In genomic region chr17:46555673-46556583, GRCm38 (mm10) we compare ENCODE assay signal across 7 mouse cellular contexts. TPM values are rescaled to one million over a fixed set of nuclear protein-coding genes. Genes with fewer than 3 reads are reported as not detected.
DNase-seq lines count a peak whose midpoint lies in the region; ATAC-seq lines count a peak whose summit lies in the region.

TSS of gene Srf (minus strand) at chr17:46556175.

- H3K4me2 ChIP-seq in embryonic facial prominence, embryonic 11.5 days (ENCODE audit: low read depth, low read length), result peak within 1 kb of the TSS; percentile 87
- peak within 1 kb of the TSS; percentile 94 for H3K4me2 ChIP-seq in midbrain, embryonic 13.5 days (replicated peaks)

- H3K27ac ChIP-seq in embryonic facial prominence, embryonic 11.5 days (replicated peaks; ENCODE audit: low read depth, low read length), result peak within 1 kb of the TSS; percentile 85
- H3K27ac ChIP-seq in limb, embryonic 10.5 days, result peak within 1 kb of the TSS; percentile 100
- H3K27ac ChIP-seq in midbrain, embryonic 13.5 days, result peak within 1 kb of the TSS; percentile 94

- no peaks in the 10 kb centered on the region for H3K27me3 ChIP-seq in embryonic facial prominence, embryonic 11.5 days (ENCODE audit: control insufficient read depth, insufficient read depth, low read length)
- no peaks in the 10 kb centered on the region for H3K27me3 ChIP-seq in limb, embryonic 10.5 days (ENCODE audit: low read depth, poor library complexity, severe bottlenecking)
- H3K27me3 ChIP-seq in midbrain, embryonic 13.5 days, result no peaks in the 10 kb centered on the region

- peak within 1 kb of the TSS; percentile 97 for H3K9ac ChIP-seq in embryonic facial prominence, embryonic 11.5 days (replicated peaks; ENCODE audit: low read length)
- H3K9ac ChIP-seq in midbrain, embryonic 13.5 days (replicated peaks), result peak within 1 kb of the TSS; percentile 99

- no peaks in the 10 kb centered on the region for H3K9me3 ChIP-seq in embryonic facial prominence, embryonic 11.5 days (replicated peaks; ENCODE audit: control insufficient read depth, low read length)
- H3K9me3 ChIP-seq in limb, embryonic 10.5 days (replicated peaks), result no peaks in the 10 kb centered on the region
- no peaks in the 10 kb centered on the region for H3K9me3 ChIP-seq in midbrain, embryonic 13.5 days

- peak; percentile 90 for ATAC-seq in embryonic facial prominence, embryonic 11.5 days (replicated peaks; ENCODE audit: insufficient number of reproducible peaks, low FRiP score, low TSS enrichment, low read depth)
- ATAC-seq in granulocyte monocyte progenitor cell, adult 5-6 weeks (replicated peaks; ENCODE audit: poor library complexity, severe bottlenecking), result peak; percentile 77
- ATAC-seq in midbrain, embryonic 13.5 days, result peak; percentile 92

- H3K4me3 ChIP-seq in embryonic facial prominence, embryonic 11.5 days (ENCODE audit: low read depth, low read length), result peak within 1 kb of the TSS; percentile 99
- peak within 1 kb of the TSS; percentile 99 for H3K4me3 ChIP-seq in limb, embryonic 10.5 days
- H3K4me3 ChIP-seq in midbrain, embryonic 13.5 days (replicated peaks), result peak within 1 kb of the TSS; percentile 98

- peaks cover 3% of the 10 kb centered on the region for H3K36me3 ChIP-seq in embryonic facial prominence, embryonic 11.5 days (replicated peaks; ENCODE audit: control insufficient read depth, insufficient read depth, low read depth, low read length)
- peaks cover 17% of the 10 kb centered on the region for H3K36me3 ChIP-seq in limb, embryonic 10.5 days
- H3K36me3 ChIP-seq in midbrain, embryonic 13.5 days, result peaks cover 15% of the 10 kb centered on the region

- peaks cover 12% of the 10 kb centered on the region for H3K4me1 ChIP-seq in embryonic facial prominence, embryonic 11.5 days (ENCODE audit: control insufficient read depth, insufficient read depth, low read length)
- peaks cover 51% of the 10 kb centered on the region for H3K4me1 ChIP-seq in limb, embryonic 10.5 days
- H3K4me1 ChIP-seq in midbrain, embryonic 13.5 days (replicated peaks), result peaks cover 41% of the 10 kb centered on the region

- DNase-seq in adrenal gland, postnatal 14 days, result peak; percentile 97
- peak; percentile 99 for DNase-seq in embryonic facial prominence, embryonic 11.5 days (ENCODE audit: low spot score)
- DNase-seq in kidney, adult 11 months, result peak; percentile 98
- peak; percentile 94 for DNase-seq in limb, embryonic 10.5 days (ENCODE audit: low spot score)
- peak; percentile 92 for DNase-seq in spleen, adult 12 weeks (ENCODE audit: low spot score)

- WGBS in embryonic facial prominence, embryonic 11.5 days, result under 1% methylated on average over 63 of the region's 87 CpGs
- under 1% methylated on average over 87 of the region's 87 CpGs for WGBS in limb, embryonic 10.5 days
- WGBS in midbrain, embryonic 13.5 days, result 1% methylated on average over 77 of the region's 87 CpGs

RNA-seq across cellular contexts. Expression of gene Srf, which starts in this region (rescaled TPM):
- total RNA-seq in adrenal gland, postnatal 14 days (2021), result 38.4 and 39.2 TPM in 2 replicates
- 6.4 and 11.1 TPM in 2 replicates for polyA plus RNA-seq in embryonic facial prominence, embryonic 11.5 days (2014; fragmentation: Nextera tagmentation; extraction: Ambion mirVana)
- total RNA-seq in granulocyte monocyte progenitor cell, adult 5-6 weeks (2014; fragmentation: Nextera tagmentation), result 27.4 and 42.7 TPM in 2 replicates
- total RNA-seq in granulocyte monocyte progenitor cell, adult 5-6 weeks (2017), result 29.6 and 47.7 TPM in 2 replicates
- polyA plus RNA-seq in limb, embryonic 10.5 days (2016; fragmentation: Nextera tagmentation; extraction: Ambion mirVana), result 8.3 and 9.0 TPM in 2 replicates
- polyA plus RNA-seq in midbrain, embryonic 13.5 days (2015; fragmentation: Nextera tagmentation; extraction: Ambion mirVana), result 4.1 and 6.0 TPM in 2 replicates

Comparison
In these comparisons a context has a peak if more than half of its experiments do, and no peak if none do; other contexts are left out.
1. Peak in every context shown above with its lines: DNase-seq, ATAC-seq, H3K4me3 ChIP-seq and H3K27ac ChIP-seq.